Mouse (Mus musculus) gastrocnemius, adult 2 months (tissue): ENCODE measurements around the gene Gm14391. TPM values are rescaled to one million over a fixed set of nuclear protein-coding genes. Genes with fewer than 3 reads are reported as not detected.

ENCODE experiments used
- total RNA-seq, 2 experiments: library from RNA; stranded (reverse); gene quantifications; 2 replicates each; pipeline ENCODE4 v1.2.3; 2021

Gm14391 gene
- total RNA-seq, 2 experiments from 2014 or later = 53.5 to 54.7 TPM

Other genes starting within 250 kb of the Gm14391 start
- under 1 TPM; 0.36 to 0.75 TPM for gene Gm14444, start 196.7 kb downstream of the Gm14391 start, total RNA-seq
- gene Gm14393, start 139.1 kb downstream of the Gm14391 start, total RNA-seq = 1 to 10 TPM in 1 of 2 experiments, not detected in 1; 1.0 TPM
- gene Gm14399, start 64.9 kb downstream of the Gm14391 start, total RNA-seq = 10 to 100 TPM in 1 of 2 experiments, 1 to 10 TPM in 1; 8.2 to 11.2 TPM
- 1 to 10 TPM in 1 of 2 experiments, under 1 TPM in 1; 0.59 to 1.0 TPM for gene Gm14443, start 31.0 kb downstream of the Gm14391 start, total RNA-seq
- under 1 TPM in 1 of 2 experiments, not detected in 1; 0.08 TPM for gene Gm14440, start 68.2 kb upstream of the Gm14391 start, total RNA-seq
- 10 to 100 TPM; 37.5 to 47.3 TPM for gene Gm4631, start 131.3 kb upstream of the Gm14391 start, total RNA-seq
- 1 to 10 TPM; 6.7 to 8.0 TPM for gene Zfp968, start 165.5 kb upstream of the Gm14391 start, total RNA-seq
- 1 to 10 TPM; 3.7 to 3.8 TPM for gene Gm4724, start 228.9 kb upstream of the Gm14391 start, total RNA-seq